Mouse (Mus musculus) central nervous system, embryonic 18 days (tissue): ENCODE data around the gene Itgb1bp2. TPM values are rescaled to one million over a fixed set of nuclear protein-coding genes. Genes with fewer than 3 reads are reported as not detected.

ENCODE experiments used
- polyA plus RNA-seq: library from polyadenylated mRNA; depleted of rRNA; stranded (reverse); fragments of >200 nt; gene quantifications from 2 replicates; pipeline ENCODE4 v1.2.3, GENCODE M21; 2012; rRNA removed

Gene Itgb1bp2
- 3.9 and 14.2 TPM in 2 replicates for polyA plus RNA-seq

GRCm38 (mm10) chrX:101448886-101449475 lies at the start of gene Itgb1bp2:
Gene Itgb1bp2 (plus strand): TSS chrX:101449088.

GRCm38 (mm10) chrX:101420700-101421095 lies 28.2 kb upstream of the Itgb1bp2 start, which contains the start of gene Zmym3:
Gene Zmym3 (minus strand): TSS chrX:101420849.

GRCm38 (mm10) chrX:101429142-101429949 lies 19.5 kb upstream of the Itgb1bp2 start, which contains the start of gene Nono:
Gene Nono (plus strand): TSS chrX:101429318.

Other genes with a start within 250 kb of the Itgb1bp2 start
- gene Snx12, start 226.5 kb upstream of the Itgb1bp2 start, polyA plus RNA-seq = 47.7 and 50.2 TPM in 2 replicates
- 8.2 TPM in 2 replicates for gene Foxo4, start 194.6 kb upstream of the Itgb1bp2 start, polyA plus RNA-seq
- gene Gm614, start 185.1 kb upstream of the Itgb1bp2 start, polyA plus RNA-seq = 0.11 TPM in 1 of 2 replicates, not detected in the other
- 5.4 and 7.1 TPM in 2 replicates for gene Il2rg, start 180.8 kb upstream of the Itgb1bp2 start, polyA plus RNA-seq
- not detected in 2 replicates for gene Gm20489, start 180.1 kb upstream of the Itgb1bp2 start, polyA plus RNA-seq
- 46.2 and 47.2 TPM in 2 replicates for gene Med12, start 175.1 kb upstream of the Itgb1bp2 start, polyA plus RNA-seq
- gene Nlgn3, start 149.9 kb upstream of the Itgb1bp2 start, polyA plus RNA-seq = 48.5 and 52.8 TPM in 2 replicates
- 1.4 and 1.6 TPM in 2 replicates for gene Gjb1, start 72.7 kb upstream of the Itgb1bp2 start, polyA plus RNA-seq
- gene Zmym3, start 28.2 kb upstream of the Itgb1bp2 start, polyA plus RNA-seq = 253 and 259 TPM in 2 replicates
- 291 and 300 TPM in 2 replicates for gene Nono, start 19.8 kb upstream of the Itgb1bp2 start, polyA plus RNA-seq
- 35.4 and 36.0 TPM in 2 replicates for gene Taf1, start 83.6 kb downstream of the Itgb1bp2 start, polyA plus RNA-seq
- gene Ogt, start 191.0 kb downstream of the Itgb1bp2 start, polyA plus RNA-seq = 387 and 392 TPM in 2 replicates